Mouse (Mus musculus) thymus, postnatal 4 days (tissue): ENCODE measurements around the gene Dync1i2.
A peak's percentile ranks its signal among the peaks of the same experiment; 100 is the strongest.

Experiments
- DNase-seq: peaks from one replicate; pipeline ENCODE4 v3.0.0; 2021

Dync1i2 gene

GRCm38 (mm10) chr2:71209041-71209755 lies 2.3 kb upstream of the Dync1i2 start:
- DNase-seq: no peak

GRCm38 (mm10) chr2:71211096-71211495 lies 410 bp upstream of the Dync1i2 start:
- DNase-seq: no peak

GRCm38 (mm10) chr2:71212360-71212726 lies 837 bp downstream of the Dync1i2 start:
- DNase-seq: no peak

- peak; percentile 16 for DNase-seq
Observed at GRCm38 (mm10) chr2:71221020-71221419, 9.5 kb downstream of the Dync1i2 start.

GRCm38 (mm10) chr2:71227398-71227797 lies 15.9 kb downstream of the Dync1i2 start:
- DNase-seq: no peak

- no peak for DNase-seq
Observed at GRCm38 (mm10) chr2:71229603-71230002, 18.1 kb downstream of the Dync1i2 start.

GRCm38 (mm10) chr2:71231951-71232350 lies 20.4 kb downstream of the Dync1i2 start:
- DNase-seq: no peak

- no peak for DNase-seq
Observed at GRCm38 (mm10) chr2:71232976-71233375, 21.5 kb downstream of the Dync1i2 start.

- DNase-seq: no peak
Observed at GRCm38 (mm10) chr2:71235420-71235819, 23.9 kb downstream of the Dync1i2 start.

- DNase-seq: no peak
Observed at GRCm38 (mm10) chr2:71236009-71236408, 24.5 kb downstream of the Dync1i2 start.

- no peak for DNase-seq
Observed at GRCm38 (mm10) chr2:71241505-71241904, 30.0 kb downstream of the Dync1i2 start.

GRCm38 (mm10) chr2:71242180-71242579 lies 30.7 kb downstream of the Dync1i2 start:
- no peak for DNase-seq

- DNase-seq: no peak
Observed at GRCm38 (mm10) chr2:71243058-71243672, 31.7 kb downstream of the Dync1i2 start.

GRCm38 (mm10) chr2:71244807-71245206 lies 33.3 kb downstream of the Dync1i2 start:
- no peak for DNase-seq

GRCm38 (mm10) chr2:71245416-71245815 lies 33.9 kb downstream of the Dync1i2 start:
- no peak for DNase-seq

GRCm38 (mm10) chr2:71246096-71246495 lies 34.6 kb downstream of the Dync1i2 start:
- DNase-seq: no peak

GRCm38 (mm10) chr2:71248071-71248470 lies 36.6 kb downstream of the Dync1i2 start:
- no peak for DNase-seq

- DNase-seq: no peak
Observed at GRCm38 (mm10) chr2:71250841-71251240, 39.3 kb downstream of the Dync1i2 start.

GRCm38 (mm10) chr2:71254836-71255235 lies 43.3 kb downstream of the Dync1i2 start:
- no peak for DNase-seq

GRCm38 (mm10) chr2:71256581-71256980 lies 45.1 kb downstream of the Dync1i2 start:
- no peak for DNase-seq

- DNase-seq: no peak
Observed at GRCm38 (mm10) chr2:71264585-71264984, 53.1 kb downstream of the Dync1i2 start.

- DNase-seq: no peak
Observed at GRCm38 (mm10) chr2:71268691-71269090, 57.2 kb downstream of the Dync1i2 start.

GRCm38 (mm10) chr2:71269332-71269731 lies 57.8 kb downstream of the Dync1i2 start:
- DNase-seq: no peak

GRCm38 (mm10) chr2:71270085-71270484 lies 58.6 kb downstream of the Dync1i2 start:
- no peak for DNase-seq
